Mouse (Mus musculus) neural tube, embryonic 11.5 days (tissue): ENCODE data around the gene Wfdc6b. TPM values are rescaled to one million over a fixed set of nuclear protein-coding genes. Genes with fewer than 3 reads are reported as not detected.

Experiments used
- ATAC-seq: fragments of 200-750 bp; cut with Nextera tagmentation; 2 replicates; pipeline ENCODE4 v1.8.0; 2017; ENCODE audit warnings: moderate number of reproducible peaks, mild to moderate bottlenecking, moderate TSS enrichment, moderate library complexity; ENCODE audit not compliant: insufficient read depth, low FRiP score, low TSS enrichment
- DNase-seq: peaks from one replicate; pipeline ENCODE4 v3.0.0-alpha.2; 2015; ENCODE audit warnings: low spot score
- H3K27ac ChIP-seq: fragments of 300-500 bp; sonication (generic); 2 replicates; pipeline ENCODE4 v1.5.1; 2014; ENCODE audit warnings: low read depth, mild to moderate bottlenecking, low read length
- H3K27me3 ChIP-seq: fragments of 300-500 bp; sonication (generic); 2 replicates; pipeline ENCODE4 v1.6.1; 2014; ENCODE audit warnings: mild to moderate bottlenecking, low read length, mixed read lengths; ENCODE audit not compliant: control insufficient read depth, insufficient read depth
- H3K36me3 ChIP-seq: fragments of 300-500 bp; sonication (generic); 2 replicates; pipeline ENCODE4 v1.6.1; 2014; ENCODE audit warnings: mild to moderate bottlenecking, low read length, moderate library complexity, mixed read lengths; ENCODE audit not compliant: control insufficient read depth, insufficient read depth
- H3K4me1 ChIP-seq: fragments of 300-500 bp; sonication (generic); 2 replicates; pipeline ENCODE4 v1.6.1; 2014; ENCODE audit warnings: low read length, mixed read lengths; ENCODE audit not compliant: control insufficient read depth, insufficient read depth
- H3K4me2 ChIP-seq: fragments of 300-500 bp; sonication (generic); 2 replicates; pipeline ENCODE4 v1.6.1; 2014; ENCODE audit warnings: low read depth, mild to moderate bottlenecking, moderate library complexity
- H3K4me3 ChIP-seq: fragments of 300-500 bp; sonication (generic); 2 replicates; pipeline ENCODE4 v1.5.1; 2014; ENCODE audit warnings: low read depth, low read length
- H3K9ac ChIP-seq: fragments of 300-500 bp; sonication (generic); 2 replicates; pipeline ENCODE4 v1.6.1; 2014; ENCODE audit warnings: mild to moderate bottlenecking, low read length
- H3K9me3 ChIP-seq: fragments of 300-500 bp; sonication (generic); 2 replicates; pipeline ENCODE4 v1.6.1; 2016; ENCODE audit warnings: low read length; ENCODE audit not compliant: control insufficient read depth
- WGBS: fragments of 180-500 bp; shearing (Covaris S2); extraction: QIAGEN DNeasy Blood & Tissue Kit; methylation state at CpG from one replicate; pipeline ENCODE4 v1.1.7; 2014; 5-methylcytosine and 5-hydroxymethylcytosine counted together
- polyA plus RNA-seq: library from polyadenylated mRNA; unstranded; fragments of >200 nt; fragmentation: Nextera tagmentation; extraction: Ambion mirVana; gene quantifications from 2 replicates; pipeline ENCODE4 v1.2.1, GENCODE M21; 2014

Gene Wfdc6b
- polyA plus RNA-seq, 1 experiment from 2014 or later: not detected

DNA sequence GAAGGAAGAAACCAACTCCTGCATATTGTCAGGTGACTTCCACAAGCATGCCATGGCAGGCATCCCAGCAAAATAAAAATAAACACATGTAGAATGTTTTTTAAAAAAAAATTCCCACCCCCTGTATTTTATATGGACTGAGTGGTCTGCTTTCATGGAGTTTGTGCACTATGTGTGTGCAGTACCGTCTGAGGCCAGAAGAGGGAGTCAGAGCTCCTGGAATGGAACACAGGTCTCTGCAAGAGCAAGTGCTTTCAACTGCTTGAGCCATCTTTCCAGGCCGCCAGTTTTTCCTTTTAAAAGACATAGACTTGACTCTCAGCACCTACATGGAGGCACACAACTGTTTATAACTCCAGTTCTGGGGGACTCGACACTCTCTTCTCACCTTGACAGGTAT, 9.8 kb upstream of the Wfdc6b start:
- no peaks in the 10 kb centered on the region for H3K4me1 ChIP-seq
- no peak overlapping the region for H3K27ac ChIP-seq
- 88% methylated on average over 3 of the region's 3 CpGs for WGBS
- H3K36me3 ChIP-seq: no peaks in the 10 kb centered on the region
- no peak overlapping the region for H3K4me3 ChIP-seq
- no peaks in the 10 kb centered on the region for H3K27me3 ChIP-seq
- H3K9ac ChIP-seq: no peak overlapping the region
- no peak overlapping the region for H3K4me2 ChIP-seq
- ATAC-seq (no peak), DNase-seq (no peak)
- H3K9me3 ChIP-seq: no peaks in the 10 kb centered on the region; the same call in 1 of the 2 replicates

DNA sequence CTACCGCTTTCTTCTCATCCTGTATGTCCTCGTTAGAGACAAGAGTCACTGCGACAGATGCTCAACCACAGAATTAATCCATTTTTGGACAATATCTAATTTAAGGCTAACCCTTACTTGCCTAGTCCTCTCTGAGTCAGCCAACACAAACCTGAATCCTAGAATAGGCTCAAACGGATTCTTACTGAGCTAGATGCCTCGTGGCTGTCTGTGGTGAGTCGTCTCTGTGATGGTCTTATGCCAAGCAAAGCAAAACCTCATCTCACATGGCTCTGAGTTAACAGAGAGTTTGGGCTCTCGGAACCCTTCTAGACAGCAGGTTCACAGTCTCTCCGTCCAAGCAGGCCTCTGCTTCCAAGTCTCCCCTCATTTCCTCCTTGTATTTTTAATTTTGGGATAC, 8.9 kb upstream of the Wfdc6b start:
- DNase-seq (no peak), ATAC-seq (no peak)
- Histone ChIP-seq H3K4me1 (no peaks in the 10 kb centered on the region), H3K9me3 (no peaks in the 10 kb centered on the region; the same call in 1 of the 2 replicates), H3K27ac (no peak overlapping the region), H3K4me2 (no peak overlapping the region), H3K36me3 (no peaks in the 10 kb centered on the region), H3K9ac (no peak overlapping the region), H3K27me3 (no peaks in the 10 kb centered on the region), H3K4me3 (no peak overlapping the region)
- 93% methylated on average over 8 of the region's 8 CpGs for WGBS

DNA sequence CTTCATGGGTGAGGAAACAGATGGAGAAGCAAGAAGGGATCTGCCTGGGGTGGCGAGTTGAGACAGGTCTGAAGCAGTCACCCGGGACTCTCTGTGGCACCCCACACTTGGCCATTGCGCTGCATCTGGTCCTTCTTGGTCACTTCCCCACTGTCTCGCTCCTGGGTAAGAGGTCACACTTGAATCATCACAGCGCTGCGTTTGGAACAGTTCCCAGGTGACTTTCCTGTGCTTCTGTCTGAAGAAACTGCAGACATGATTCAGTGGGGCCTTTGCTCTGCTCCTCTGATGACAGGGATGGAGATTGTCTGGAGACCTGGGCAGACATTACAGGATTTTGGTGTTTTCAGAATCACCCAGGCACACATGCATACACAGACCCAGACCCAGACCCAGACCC, 4.5 kb upstream of the Wfdc6b start:
- H3K4me1 ChIP-seq: no peaks in the 10 kb centered on the region
- H3K27me3 ChIP-seq: no peaks in the 10 kb centered on the region
- no peak overlapping the region for H3K27ac ChIP-seq
- no peak overlapping the region for H3K4me2 ChIP-seq
- WGBS: 78% methylated on average over 6 of the region's 6 CpGs
- DNase-seq (no peak), ATAC-seq (no peak)
- H3K36me3 ChIP-seq: no peaks in the 10 kb centered on the region
- H3K9ac ChIP-seq: no peak overlapping the region
- no peak overlapping the region for H3K4me3 ChIP-seq
- H3K9me3 ChIP-seq: no peaks in the 10 kb centered on the region

DNA sequence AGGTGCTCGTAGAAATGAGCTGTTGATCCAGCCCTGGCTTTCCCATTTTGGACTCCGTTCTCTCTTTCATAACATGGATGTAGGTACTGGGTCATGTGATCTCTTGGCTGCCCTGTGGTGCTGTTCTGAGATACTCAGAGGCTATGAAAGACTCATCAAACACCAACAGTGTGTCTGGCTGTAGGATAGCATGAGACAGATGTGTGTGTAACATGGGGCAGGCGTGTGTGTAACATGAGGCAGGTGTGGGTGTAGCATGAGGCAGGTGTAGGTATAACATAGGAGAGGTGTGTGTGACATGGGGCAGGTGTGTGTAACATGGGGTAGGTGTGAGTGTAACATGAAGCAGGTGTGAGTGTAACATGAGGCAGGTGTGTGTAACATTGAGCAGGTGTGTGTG, 2.1 kb downstream of the Wfdc6b start:
- no peak overlapping the region for H3K4me3 ChIP-seq
- DNase-seq (no peak), ATAC-seq (no peak)
- WGBS: 86% methylated on average over 3 of the region's 3 CpGs
- no peaks in the 10 kb centered on the region for H3K27me3 ChIP-seq
- H3K27ac ChIP-seq: no peak overlapping the region
- H3K36me3 ChIP-seq: no peaks in the 10 kb centered on the region
- H3K4me1 ChIP-seq: no peaks in the 10 kb centered on the region
- H3K9ac ChIP-seq: no peak overlapping the region
- no peak overlapping the region for H3K4me2 ChIP-seq
- H3K9me3 ChIP-seq: no peaks in the 10 kb centered on the region

DNA sequence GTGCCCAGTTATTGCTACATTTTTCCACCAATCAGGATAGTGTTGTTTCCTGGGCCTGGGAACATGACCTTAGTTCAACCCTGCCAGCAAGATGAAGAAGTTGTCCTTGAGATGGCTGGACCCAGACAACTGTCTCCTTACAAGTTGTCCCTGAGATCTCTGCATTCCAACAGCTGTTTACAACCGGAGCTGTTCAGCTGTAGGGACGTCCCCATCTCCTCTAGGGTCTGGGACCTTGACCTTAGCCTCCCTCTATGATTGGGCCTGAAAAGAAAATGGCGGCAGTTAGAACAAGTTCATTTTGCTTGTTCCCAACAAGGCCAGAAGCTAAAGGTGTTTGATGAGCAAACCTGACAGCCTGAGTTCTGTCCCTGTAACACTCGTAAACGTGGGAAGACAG, 5.7 kb downstream of the Wfdc6b start:
- WGBS: 82% methylated on average over 5 of the region's 5 CpGs
- ATAC-seq: no peak
- no peak for DNase-seq
- no peaks in the 10 kb centered on the region for H3K4me1 ChIP-seq
- H3K27me3 ChIP-seq: no peaks in the 10 kb centered on the region
- H3K9ac ChIP-seq: no peak overlapping the region
- no peak overlapping the region for H3K4me2 ChIP-seq
- no peak overlapping the region for H3K27ac ChIP-seq
- no peak overlapping the region for H3K4me3 ChIP-seq
- H3K36me3 ChIP-seq: no peaks in the 10 kb centered on the region
- H3K9me3 ChIP-seq: no peaks in the 10 kb centered on the region

DNA sequence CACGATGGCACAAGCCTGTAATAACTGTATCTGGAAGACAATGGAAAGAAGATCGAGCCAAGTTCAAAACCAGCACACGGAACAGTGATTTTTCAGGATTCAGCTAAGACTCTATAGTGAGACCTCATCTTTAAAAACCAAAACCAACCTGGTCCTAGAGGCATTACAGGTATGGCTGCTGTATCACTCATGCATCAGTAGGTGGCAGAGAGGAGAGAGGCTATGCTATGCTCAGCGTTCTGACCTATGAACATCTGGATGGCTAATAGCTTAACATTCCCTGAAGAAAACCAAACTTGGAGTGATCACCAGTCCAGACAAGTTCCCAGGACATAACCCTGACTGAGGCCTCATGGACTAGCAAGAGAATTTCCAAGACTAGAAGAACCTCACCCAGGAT, 8.5 kb downstream of the Wfdc6b start:
- Histone ChIP-seq H3K4me3 (no peak overlapping the region), H3K27ac (no peak overlapping the region), H3K9ac (no peak overlapping the region), H3K4me1 (no peaks in the 10 kb centered on the region), H3K9me3 (no peaks in the 10 kb centered on the region), H3K4me2 (no peak overlapping the region), H3K27me3 (no peaks in the 10 kb centered on the region), H3K36me3 (no peaks in the 10 kb centered on the region)
- no peak for ATAC-seq
- no peak for DNase-seq
- WGBS: 82% methylated on average over 4 of the region's 4 CpGs

DNA sequence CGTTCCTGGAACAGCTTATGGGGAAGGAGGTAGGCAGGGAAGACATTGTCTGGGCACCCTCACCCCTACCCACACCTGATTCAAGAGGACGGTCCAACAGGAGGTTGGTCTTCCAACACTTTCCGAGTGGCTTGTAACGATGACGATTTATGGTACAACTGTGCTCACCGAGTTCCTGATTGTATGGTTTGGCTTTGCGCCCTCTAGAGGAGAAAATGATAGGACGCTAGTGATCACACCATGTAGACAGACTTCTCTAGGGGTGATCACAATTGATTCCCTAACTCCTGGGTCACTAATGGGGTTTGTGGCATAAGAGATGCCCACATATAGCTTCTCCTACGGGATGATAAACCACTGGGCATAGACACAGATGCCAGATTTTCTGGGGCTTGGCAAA, 21.9 kb downstream of the Wfdc6b start:
- Histone ChIP-seq H3K4me2 (no peak overlapping the region), H3K36me3 (no peaks in the 10 kb centered on the region), H3K9me3 (no peaks in the 10 kb centered on the region), H3K9ac (no peak overlapping the region), H3K4me1 (no peaks in the 10 kb centered on the region), H3K4me3 (no peak overlapping the region), H3K27me3 (no peaks in the 10 kb centered on the region), H3K27ac (no peak overlapping the region)
- no peak for DNase-seq
- ATAC-seq: no peak
- 79% methylated on average over 9 of the region's 9 CpGs for WGBS

DNA sequence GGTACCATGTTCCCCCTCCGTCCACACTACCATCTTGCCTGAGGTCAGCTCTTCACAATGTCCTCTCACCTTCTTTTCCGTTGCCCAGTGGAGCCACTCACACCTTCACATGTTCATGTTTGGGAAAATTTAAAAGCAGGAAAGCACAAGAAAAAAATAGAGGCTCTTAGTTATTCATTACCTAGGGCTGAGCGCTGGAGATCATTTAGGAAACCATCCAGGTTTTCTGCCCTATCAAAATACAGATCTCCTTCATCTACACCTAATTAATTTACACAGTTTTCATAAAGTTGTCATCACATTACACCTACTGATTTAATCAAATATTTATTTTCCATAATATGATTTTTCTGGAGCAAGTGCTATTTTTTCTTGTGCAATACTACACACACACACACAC, 25.4 kb downstream of the Wfdc6b start, which contains the start of gene Wfdc16:
Wfdc16 (minus strand) TSS at position 101 of the 400 bp plus-strand sequence.
- Histone ChIP-seq H3K9ac (no peak within 1 kb of the TSS), H3K27me3 (no peaks in the 10 kb centered on the region), H3K4me2 (no peak within 1 kb of the TSS), H3K36me3 (no peaks in the 10 kb centered on the region), H3K27ac (no peak within 1 kb of the TSS), H3K9me3 (no peaks in the 10 kb centered on the region), H3K4me1 (no peaks in the 10 kb centered on the region), H3K4me3 (no peak within 1 kb of the TSS)
- ATAC-seq (no peak), DNase-seq (no peak)
- 92% methylated on average over 3 of the region's 3 CpGs for WGBS

DNA sequence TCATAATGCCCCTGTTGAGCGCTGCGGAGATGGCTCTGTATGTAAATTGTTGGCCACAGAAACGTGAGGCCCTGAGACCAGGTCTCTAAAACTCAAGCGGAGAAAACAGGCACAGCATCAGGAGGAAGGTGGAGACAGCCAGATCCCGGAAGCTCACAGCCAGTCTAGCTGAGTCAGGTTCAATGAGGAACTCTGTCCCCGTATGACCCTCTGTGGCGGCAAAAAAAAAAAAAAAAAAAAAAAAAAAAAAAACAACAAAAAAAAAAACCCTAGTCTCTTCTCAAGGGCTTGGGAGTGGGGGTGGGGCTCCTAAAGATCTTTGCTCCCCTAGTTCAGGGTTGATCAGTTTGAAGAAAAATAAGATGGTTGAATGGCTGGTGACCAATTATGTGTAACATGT, 27.8 kb downstream of the Wfdc6b start:
- WGBS: 70% methylated on average over 7 of the region's 7 CpGs
- H3K9ac ChIP-seq: no peak overlapping the region
- H3K36me3 ChIP-seq: no peaks in the 10 kb centered on the region
- H3K4me1 ChIP-seq: no peaks in the 10 kb centered on the region
- no peak for DNase-seq
- H3K9me3 ChIP-seq: no peaks in the 10 kb centered on the region
- no peaks in the 10 kb centered on the region for H3K27me3 ChIP-seq
- no peak for ATAC-seq
- no peak overlapping the region for H3K4me2 ChIP-seq
- no peak overlapping the region for H3K27ac ChIP-seq
- H3K4me3 ChIP-seq: no peak overlapping the region
